Mouse (Mus musculus): ENCODE results near the gene Prnp. TPM values are rescaled to one million over a fixed set of nuclear protein-coding genes. Genes with fewer than 3 reads are reported as not detected.
A peak's percentile ranks its signal among the peaks of the same experiment; 100 is the strongest.

Gene Prnp
- total RNA-seq (2021), result 10 to 100 TPM; 66.2 to 67.2 TPM
- long read RNA-seq, experiment 1, transcript Prnp-201 (3 exons, 2,184 nt), result major isoform, 112 of 139 reads
- long read RNA-seq, experiment 1, partial matches to known transcripts, result 19 of 139 reads
- long read RNA-seq, experiment 1, other reads (novel, unspliced or antisense), result 8 of 139 reads
- long read RNA-seq, experiment 2, transcript Prnp-201 (3 exons, 2,184 nt), result major isoform, 113 of 140 reads
- long read RNA-seq, experiment 2, partial matches to known transcripts, result 15 of 140 reads
- long read RNA-seq, experiment 2, other reads (novel, unspliced or antisense), result 12 of 140 reads

DNA sequence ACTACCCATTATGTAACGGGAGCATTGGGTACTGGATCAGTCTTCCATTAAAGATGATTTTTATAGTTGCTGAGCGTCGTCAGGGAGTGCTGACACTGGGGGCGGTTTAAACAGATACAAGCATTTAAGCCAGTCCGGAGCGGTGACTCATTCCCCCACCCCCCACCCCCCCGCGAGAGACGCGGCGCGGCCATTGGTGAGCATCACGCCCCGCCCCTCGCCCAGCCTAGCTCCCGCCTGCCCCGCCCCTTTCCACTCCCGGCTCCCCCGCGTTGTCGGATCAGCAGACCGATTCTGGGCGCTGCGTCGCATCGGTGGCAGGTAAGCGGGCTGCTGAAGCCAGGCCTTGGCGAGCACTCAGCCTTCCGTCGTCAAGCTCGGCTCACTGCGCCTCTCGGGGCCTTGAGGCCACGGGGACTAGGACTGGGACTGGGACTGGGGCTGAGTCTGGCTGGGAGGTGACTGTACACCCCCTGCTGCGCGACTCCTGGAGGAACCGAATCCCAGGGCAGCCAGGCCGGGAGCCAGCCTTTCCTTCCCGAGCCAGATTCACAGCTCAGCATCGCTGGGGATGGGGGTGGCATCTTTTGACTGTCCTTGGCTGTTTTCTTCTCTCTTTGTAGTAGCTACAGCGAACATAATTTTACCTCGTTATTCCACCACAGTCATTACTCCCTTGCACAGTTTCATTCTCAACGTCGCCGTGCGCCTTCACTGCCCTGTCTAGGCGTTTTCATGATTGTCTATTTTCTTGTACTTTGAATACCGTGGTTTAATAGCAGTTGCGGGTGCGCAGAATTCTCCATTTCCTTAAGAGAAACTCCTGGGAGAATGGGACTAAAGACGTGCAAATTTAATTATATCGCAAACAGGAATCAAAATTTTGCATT is at the start of gene Prnp, which contains the start of gene Prn:
Gene Prnp (plus strand): TSS at position 246 of the 890 bp plus-strand sequence.
Gene Prn (plus strand): TSS at position 275 of the 890 bp plus-strand sequence.
- peak; percentile 78 to 91 for DNase-seq (ENCODE audit: low spot score in 2 of 2)

DNA sequence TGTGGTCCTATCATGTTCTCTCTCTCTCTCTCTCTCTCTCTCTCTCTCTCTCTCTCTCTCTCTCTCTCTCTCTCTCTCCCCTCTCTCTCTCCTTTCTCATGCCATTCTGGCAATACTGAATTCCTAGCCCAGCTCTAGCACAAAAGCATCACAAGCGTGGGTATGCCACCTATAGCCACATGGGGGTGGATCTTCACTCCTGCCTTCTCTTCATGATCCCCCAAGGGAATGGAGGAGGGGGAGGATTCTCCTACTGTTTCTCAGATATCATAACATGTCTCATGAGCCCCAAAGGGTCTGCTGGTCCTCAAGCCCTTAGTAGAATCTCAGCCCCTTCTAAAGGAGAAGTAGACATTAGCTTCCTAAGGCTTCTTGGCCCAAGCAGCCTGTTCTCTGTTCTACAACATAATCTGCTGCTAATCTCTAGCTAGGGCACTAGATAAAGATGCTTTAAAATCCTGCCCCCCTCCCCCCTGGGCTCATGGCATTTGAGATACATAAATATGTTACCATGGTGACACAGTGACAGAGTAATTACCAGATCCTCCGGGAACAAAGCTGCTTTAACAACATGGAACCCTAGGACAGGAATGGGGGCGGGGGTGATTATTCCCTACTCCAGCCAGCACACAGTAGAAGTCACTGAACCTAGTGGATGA is 47.0 kb upstream of the Prnp start:
- no peak for DNase-seq (ENCODE audit: low spot score in 2 of 2)

DNA sequence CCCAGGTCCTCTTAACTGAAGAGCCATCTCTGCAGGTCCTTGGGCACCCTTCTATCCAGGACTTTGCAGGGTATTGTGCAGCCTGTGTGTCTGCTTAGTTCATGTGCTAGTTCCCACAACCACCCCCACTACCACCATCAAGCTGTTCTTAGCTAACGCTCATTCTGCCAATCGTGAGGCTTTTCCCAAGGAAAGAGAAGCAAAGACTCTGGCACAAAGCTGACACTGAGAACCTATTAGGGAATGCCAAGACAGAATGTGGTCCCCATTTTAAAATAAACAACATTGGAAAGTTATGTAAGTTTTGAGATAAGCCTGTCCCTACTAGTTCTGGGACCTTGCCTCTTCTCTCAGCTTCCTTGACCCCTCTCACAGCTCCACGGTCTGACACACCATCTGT is 46.3 kb upstream of the Prnp start:
- no peak for DNase-seq (ENCODE audit: low spot score in 2 of 2)

DNA sequence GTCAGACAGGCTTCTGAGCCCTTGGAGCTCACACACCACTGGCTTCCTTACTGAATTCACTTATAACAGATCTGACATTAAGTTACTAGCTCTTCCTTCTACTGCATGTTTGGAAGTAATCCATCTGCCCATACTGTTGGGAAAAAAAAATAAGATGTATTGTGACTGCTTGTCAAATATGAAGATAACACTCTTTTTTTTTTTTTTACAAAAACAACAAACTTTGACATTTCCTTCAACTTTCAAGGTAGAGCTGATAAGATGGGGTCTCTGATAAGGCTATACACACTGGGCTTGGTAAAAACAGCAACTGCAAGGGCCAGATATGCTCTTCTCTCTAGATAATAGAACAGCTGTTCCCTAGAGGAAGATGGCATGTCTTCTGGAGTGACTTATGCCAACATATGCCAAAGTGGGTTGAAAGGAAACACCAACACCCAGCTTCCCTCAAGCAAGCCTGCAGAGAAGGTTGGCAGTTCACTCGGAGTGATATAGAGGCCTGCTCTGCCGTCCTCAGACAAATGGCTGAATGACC is 45.4 kb upstream of the Prnp start:
- no peak for DNase-seq (ENCODE audit: low spot score in 2 of 2)

DNA sequence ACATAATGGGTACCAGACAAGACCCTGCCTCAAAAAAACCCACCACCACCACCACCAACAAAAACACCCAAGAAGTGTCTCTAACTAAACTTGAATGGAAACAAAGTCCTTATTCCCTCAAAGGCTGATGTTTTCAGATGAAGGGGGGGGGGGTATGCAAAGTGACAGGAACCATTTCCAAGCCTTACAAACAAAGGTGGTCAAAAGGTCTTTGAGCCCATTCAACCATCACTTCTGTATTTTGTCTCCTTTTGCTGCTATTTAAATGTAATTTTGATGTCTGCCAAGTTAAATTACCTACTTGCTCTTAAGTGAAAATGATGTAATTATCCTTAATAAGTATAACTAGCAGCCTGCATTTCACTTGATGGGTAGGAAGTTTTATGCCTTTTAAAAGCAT is 43.1 kb upstream of the Prnp start:
- no peak for DNase-seq (ENCODE audit: low spot score in 2 of 2)

DNA sequence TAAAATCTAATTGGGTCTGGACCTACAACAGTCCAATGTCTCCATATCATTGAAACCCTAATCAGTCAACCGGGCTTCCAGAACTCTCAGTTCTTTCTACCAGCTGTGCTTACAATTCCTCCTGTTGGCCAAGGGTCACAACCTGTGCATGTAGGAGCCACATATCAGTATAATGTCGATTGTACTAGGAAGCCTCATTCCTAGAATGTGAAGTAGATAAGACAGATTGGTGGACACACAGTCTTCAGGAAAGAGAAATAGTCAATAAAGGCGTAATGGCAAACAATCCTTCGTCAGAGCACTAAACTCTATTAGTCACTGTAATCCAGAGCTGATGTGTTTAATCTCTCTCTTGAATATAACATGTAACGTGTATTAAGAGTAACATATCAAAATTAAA is 40.7 kb upstream of the Prnp start:
- DNase-seq (ENCODE audit: low spot score in 2 of 2), result no peak

DNA sequence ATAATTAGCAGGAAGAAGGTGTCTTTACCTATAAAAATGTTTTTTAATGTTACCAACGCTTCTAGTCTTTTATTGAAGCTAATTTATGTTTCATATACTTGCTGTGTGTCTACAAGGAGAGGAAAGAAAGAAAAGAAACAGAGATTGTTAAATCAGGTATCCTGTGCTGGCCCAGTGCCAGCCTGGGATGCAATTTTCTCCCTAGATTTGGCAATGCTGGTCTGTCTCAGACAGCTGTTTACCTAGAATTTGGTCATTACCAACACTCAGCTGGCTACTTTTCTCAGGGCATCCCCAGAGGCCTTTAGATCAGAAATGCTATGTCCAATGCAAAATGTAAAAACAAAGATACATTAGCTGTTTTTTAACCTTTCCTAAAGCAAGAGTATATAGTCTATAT is 36.4 kb upstream of the Prnp start:
- no peak for DNase-seq (ENCODE audit: low spot score in 2 of 2)

DNA sequence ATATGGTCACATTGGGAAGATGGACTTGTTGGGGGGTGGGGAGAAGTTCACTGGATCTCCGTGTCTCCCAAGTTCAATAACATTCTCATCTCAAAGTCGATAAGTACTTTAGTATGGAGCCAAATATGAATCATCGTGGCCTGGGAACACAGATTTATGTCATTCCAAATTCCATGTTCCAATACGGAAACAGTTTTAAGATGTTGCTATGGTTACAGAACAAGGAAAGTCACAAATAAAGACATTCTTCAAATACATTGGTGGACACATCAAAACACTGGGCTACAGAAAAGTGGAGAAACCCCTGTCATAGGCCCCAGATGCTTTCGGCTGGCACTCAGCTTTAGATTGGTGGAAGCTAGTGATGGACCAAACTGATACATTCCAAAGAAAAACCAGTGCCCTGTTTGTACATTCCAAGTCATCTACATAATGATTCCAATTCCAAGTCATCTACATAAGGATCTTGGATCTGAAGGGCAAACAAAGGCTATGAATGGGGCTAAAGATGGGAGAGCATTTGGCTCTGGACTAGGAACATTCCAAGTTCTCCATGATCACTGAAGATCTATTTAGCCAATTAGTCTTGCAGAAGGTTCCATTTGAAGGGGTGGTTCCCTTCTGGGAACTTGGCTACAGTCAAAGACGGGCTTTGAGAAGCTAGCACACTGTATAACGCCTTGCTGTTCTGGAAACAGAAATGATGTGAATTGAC is 33.0 kb upstream of the Prnp start:
- DNase-seq (ENCODE audit: low spot score in 2 of 2), result no peak

DNA sequence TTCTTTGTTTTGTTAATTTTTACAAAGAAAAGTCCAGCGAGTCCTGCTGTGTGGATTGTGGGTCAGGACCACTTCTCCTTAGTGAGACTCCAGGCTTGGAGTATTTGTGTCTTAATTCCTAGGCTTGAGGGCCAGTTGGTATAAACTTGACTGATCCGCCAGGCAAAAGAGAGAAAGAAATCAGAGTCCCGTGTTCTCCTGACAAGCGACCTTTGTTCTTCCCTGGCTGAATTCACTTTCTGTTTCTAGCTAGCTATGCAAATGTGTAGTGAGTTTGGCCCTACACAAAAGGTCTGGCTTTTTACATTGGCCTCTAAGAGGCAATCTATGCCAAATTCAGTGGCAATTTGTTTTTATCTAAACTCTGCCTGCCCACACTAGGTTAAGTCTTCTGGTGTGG is 28.0 kb upstream of the Prnp start:
- DNase-seq (ENCODE audit: low spot score in 2 of 2), result no peak

DNA sequence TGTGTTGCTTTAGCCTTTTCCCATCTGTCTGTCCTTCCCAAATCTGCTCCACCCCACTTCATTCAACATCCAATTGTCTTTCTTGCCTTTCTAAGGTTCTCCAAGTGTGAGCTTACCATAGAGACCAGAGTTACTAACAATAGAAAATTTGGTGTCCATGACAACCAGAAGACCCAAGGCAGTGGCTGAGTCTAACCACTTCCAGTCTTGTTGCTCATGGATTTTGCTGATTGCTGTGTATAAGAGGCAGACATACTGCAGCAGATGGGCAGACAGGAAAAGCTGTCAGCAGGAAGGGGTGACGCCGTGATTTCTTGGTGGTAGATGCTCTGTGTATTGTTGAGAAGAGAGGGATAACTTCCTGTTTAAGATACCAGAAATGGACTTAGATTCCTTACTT is 26.6 kb upstream of the Prnp start:
- DNase-seq (ENCODE audit: low spot score in 2 of 2), result no peak

DNA sequence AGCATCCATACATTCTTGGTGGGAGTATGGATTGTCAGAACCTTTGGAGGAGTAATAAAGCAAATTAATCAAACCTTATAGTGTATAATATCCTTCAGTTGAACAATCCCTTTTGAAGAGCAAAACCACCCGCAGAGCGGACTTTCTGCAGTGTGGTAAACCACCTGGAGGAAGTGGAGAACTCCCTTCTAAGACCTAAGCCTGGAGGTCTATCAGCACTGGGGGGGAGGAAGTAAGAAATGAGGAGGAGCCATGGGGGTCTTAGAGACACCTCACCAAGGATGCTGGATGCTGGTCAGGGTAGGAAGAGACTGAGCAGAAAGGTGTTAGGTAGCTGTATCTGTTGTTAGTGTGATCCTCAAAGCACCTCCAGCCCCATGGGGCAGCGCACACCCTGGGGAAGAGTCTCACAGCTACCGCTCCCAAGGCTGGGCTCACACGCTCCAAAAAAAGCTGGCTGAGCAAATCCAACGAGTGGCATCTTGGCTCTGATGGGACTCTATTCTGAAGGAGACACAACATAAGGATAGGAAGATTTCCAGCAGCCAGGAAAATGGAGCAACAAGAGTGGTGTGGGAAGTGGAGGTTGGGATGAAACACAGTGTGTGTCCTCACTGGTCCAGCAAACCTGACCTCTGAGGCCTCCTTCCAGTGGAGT is 23.1 kb upstream of the Prnp start:
- no peak for DNase-seq (ENCODE audit: low spot score in 2 of 2)

DNA sequence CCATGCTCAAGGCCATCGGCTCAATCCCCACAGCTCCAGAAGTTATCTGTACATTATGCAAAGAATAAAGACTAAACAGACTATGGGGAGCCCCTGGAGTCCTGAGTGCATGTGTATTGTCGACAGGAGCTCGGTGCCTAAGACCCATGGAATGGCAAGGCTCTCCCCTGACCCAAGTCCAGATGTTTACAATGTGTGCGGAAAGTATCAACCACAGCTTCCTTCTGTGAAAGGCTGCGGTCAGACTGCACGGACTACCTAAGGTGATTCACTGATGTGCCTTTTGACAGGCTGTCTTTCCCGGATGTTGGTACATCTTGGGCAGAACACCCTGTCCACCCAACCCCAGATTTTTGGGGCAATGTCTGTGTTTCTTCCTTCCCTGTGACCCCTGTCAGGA is 21.5 kb upstream of the Prnp start:
- no peak for DNase-seq (ENCODE audit: low spot score in 2 of 2)

DNA sequence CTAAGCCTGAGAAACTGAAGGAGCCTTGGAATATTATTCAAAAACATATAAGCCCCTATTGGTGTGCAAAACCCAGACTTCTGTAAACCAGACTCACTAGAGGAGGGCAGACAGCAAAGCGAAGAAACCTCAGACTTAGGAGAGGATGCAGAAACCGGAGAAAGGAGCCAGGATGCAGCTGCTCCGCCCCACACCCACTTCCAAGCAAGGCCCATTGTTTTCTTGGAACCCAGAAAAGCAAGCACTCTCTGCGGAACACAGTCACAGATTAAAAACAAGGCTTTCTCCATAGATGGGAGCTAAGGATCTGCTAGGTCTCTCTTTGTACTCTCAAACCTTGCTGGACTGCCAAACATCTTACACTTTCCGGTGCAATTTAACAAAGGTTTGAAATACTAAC is 17.2 kb upstream of the Prnp start:
- DNase-seq (ENCODE audit: low spot score in 2 of 2), result no peak

DNA sequence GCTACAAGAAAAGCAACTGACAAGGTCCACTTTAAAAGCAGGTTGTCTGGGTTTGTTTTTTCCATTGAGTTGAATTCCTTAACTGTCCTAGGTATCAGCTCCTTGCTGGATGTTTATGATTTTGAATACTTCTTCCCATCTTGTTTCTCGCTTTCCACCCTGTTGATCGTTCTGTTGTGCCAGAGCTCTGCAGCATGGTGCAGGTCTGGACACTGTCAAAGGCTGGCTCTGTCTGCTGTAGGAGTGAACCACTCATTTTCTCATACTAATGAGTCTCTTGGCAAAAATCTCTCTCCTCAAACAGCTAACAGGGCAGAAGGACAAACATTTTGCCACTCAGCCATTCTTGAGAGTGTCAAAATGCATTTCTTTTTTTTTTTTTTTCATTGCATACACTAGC is 14.6 kb upstream of the Prnp start:
- DNase-seq (ENCODE audit: low spot score in 2 of 2), result no peak

DNA sequence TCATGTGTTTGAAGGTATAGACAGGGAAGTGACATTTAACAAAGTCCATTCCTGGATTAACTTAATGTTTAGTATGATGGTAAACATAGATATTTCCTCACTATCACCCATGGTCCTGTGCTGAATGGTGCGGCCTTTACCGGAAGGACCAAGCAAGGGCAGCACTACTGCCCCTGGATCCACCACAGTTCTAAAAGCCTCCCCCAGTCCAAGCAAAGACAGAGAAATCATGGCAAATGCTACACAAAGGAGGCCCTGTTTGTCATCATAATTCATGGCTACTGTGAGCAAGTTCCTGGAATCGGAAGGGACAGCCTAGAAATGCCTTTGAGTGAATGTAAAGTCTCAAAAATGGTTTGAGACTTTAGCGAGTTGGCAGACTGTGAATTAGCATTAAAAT is 13.7 kb upstream of the Prnp start:
- DNase-seq (ENCODE audit: low spot score in 2 of 2), result no peak

DNA sequence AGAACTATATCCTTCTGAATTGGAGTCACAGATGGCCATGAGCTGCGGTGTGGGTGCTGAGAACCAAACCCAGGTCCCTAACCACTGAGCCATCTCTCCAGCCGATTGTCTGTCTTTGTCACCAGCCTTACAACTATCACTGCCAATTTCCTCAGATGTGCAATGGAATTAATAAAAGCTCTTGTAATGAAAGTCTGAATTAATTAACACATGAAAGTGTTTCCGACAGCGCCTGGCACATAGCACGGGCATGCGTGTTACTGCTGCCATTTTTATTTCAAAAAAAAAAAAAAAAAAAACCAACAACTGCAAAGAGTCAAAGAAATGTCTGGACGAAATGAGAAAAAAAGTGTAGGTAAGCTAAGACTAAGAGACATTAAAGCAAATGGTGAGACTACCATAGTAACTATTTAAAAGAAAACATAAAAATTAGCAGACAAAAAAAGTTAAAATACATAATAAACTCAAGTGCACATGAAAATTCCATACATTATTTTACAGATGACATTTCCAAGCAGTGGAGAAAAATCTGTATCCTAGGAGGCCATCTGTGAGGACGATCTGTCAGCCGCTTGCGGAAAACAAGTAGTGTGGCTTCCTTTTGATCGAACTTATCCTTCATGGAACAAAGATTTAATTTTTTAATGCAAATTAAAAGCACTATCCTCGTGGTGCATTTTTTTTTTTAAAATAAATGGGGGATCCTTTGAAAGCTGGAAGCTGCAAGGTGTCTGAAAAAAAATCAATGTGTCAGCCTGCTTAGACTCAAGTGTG is 12.2 kb upstream of the Prnp start:
- no peak for DNase-seq (ENCODE audit: low spot score in 2 of 2)

DNA sequence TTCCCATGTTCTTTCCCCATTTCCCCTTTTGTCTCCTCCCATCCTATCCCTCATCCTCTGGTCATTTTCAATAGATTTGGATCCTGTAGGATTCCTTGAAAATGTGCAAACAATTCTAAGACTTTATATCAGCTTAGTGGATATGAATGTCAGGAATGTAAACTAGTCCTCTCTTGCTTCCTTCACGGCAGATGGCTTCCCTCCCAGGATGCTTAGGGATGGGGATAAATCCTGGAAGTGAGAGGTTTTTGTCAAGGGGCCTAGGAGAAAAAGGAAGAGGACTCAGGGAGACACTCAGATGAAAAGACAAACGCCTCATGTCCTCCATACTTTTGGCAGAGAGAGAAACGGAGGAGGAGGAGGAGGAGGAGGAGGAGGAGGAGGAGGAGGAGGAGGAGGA is 7.3 kb upstream of the Prnp start:
- DNase-seq (ENCODE audit: low spot score in 2 of 2), result no peak

DNA sequence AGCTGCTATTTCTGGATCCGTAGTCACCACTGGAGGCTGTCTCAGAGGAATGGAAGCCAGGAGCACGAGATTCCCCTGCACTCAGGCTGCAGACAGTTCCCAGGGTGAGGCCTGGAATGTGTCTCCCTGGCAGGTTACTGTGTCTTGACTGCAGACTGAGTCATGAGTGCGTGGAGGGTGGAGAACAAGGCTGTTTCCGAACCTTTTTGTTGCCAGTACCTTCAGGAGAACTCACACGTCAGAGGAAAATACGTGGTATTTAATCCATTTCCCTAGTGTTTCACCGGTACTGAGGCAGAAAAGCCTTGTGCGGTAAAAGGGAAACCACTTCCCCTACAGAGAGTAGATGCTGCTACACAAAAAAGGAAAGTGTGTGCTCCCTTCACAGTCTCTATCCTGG is 6.9 kb upstream of the Prnp start:
- DNase-seq (ENCODE audit: low spot score in 2 of 2), result peak in 1 of 2 experiments; percentile 36

DNA sequence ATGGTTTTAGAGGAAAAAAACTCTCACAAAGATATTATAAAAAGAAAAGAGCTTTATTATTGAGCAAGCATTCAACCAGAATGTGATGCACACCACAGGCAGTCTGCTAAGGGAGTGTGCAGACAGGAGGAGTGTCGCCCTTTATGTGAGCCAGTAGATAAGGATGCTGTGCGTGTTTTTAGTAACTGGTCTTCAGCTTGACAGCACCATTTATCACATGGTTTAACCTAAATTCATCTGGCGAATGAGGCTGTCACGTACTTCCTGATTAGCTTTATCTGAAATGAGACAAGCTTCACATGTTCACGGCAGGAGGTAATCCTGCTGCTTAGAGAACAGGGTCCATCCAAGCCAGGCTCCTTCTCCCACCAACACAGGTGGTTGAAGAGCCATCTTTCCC is 4.7 kb upstream of the Prnp start:
- no peak for DNase-seq (ENCODE audit: low spot score in 2 of 2)

DNA sequence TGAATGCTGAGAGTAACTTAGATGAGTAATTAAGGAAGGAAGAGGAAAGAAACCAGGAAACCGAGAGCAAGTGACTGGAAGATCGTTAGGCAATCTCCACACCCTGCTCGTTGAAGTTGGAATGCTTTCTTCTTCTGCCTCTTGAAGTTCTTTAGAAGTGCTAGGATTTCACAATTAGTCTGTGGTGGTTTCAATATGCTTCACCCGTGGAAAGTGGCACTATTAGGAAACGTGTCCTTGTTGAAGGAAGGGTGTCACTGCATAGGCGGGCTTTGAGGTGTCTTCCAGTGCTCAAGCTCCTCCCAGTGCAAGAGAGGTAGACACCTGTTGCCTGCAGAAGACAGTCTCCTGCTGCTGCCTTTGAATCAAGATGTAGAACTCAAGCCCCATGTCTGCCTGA is 4.0 kb upstream of the Prnp start:
- no peak for DNase-seq (ENCODE audit: low spot score in 2 of 2)
